In genomic region chr2:128122491-128122890, GRCm38 (mm10) we compare ENCODE assay signal across 8 mouse cellular contexts. TPM values are rescaled to one million over a fixed set of nuclear protein-coding genes. Genes with fewer than 3 reads are reported as not detected.
A peak's percentile ranks its signal among the peaks of the same experiment; 100 is the strongest.
DNase-seq lines count a peak whose midpoint lies in the region; ATAC-seq lines count a peak whose summit lies in the region.

No protein-coding gene starts in this region.

- H3K4me2 ChIP-seq in embryonic facial prominence, embryonic 12.5 days (replicated peaks) = peak overlapping the region; percentile 97
- peak overlapping the region; percentile 92 for H3K4me2 ChIP-seq in heart, embryonic 15.5 days
- H3K4me2 ChIP-seq in lung, embryonic 15.5 days = peak overlapping the region; percentile 96

- peaks cover 28% of the 10 kb centered on the region for H3K4me1 ChIP-seq in embryonic facial prominence, embryonic 12.5 days
- peaks cover 30% of the 10 kb centered on the region for H3K4me1 ChIP-seq in heart, embryonic 15.5 days (replicated peaks)
- H3K4me1 ChIP-seq in lung, embryonic 15.5 days = peaks cover 30% of the 10 kb centered on the region

- under 1% methylated on average over 9 of the region's 9 CpGs for WGBS in embryonic facial prominence, embryonic 12.5 days
- 3% methylated on average over 9 of the region's 9 CpGs for WGBS in heart, embryonic 15.5 days
- 2% methylated on average over 9 of the region's 9 CpGs for WGBS in lung, embryonic 15.5 days

- H3K27ac ChIP-seq in embryonic facial prominence, embryonic 12.5 days = no peak overlapping the region
- H3K27ac ChIP-seq in heart, embryonic 15.5 days = no peak overlapping the region
- no peak overlapping the region for H3K27ac ChIP-seq in lung, embryonic 15.5 days

- DNase-seq in B cell, adult 2 months = peak; percentile 54 to 61
- peak; percentile 79 for DNase-seq in adipocyte (ENCODE audit: low spot score)
- peak; percentile 66 for DNase-seq in kidney, postnatal 14 days
- DNase-seq in thymus, postnatal 25 days = peak; percentile 82

- H3K4me3 ChIP-seq in embryonic facial prominence, embryonic 12.5 days = peak overlapping the region; percentile 21; the same call in 1 of the 2 replicates
- H3K4me3 ChIP-seq in heart, embryonic 15.5 days = peak overlapping the region; percentile 61
- peak overlapping the region; percentile 70 for H3K4me3 ChIP-seq in lung, embryonic 15.5 days

- no peaks in the 10 kb centered on the region for H3K9me3 ChIP-seq in embryonic facial prominence, embryonic 12.5 days
- no peaks in the 10 kb centered on the region for H3K9me3 ChIP-seq in heart, embryonic 15.5 days (replicated peaks)
- H3K9me3 ChIP-seq in lung, embryonic 15.5 days = no peaks in the 10 kb centered on the region

- ATAC-seq in embryonic facial prominence, embryonic 12.5 days (ENCODE audit: insufficient number of reproducible peaks, insufficient read depth, low FRiP score, low TSS enrichment) = no peak
- no peak for ATAC-seq in heart, embryonic 15.5 days (replicated peaks; ENCODE audit: insufficient number of reproducible peaks, insufficient read depth, low FRiP score, low read depth)
- no peak for ATAC-seq in lung, embryonic 15.5 days (ENCODE audit: borderline replicate concordance, extremely low read depth, low FRiP score, low TSS enrichment)
- ATAC-seq in neutrophil, adult 5-6 weeks (ENCODE audit: extremely low read depth, insufficient number of reproducible peaks, low FRiP score, poor library complexity, severe bottlenecking) = peak; percentile 16; the same call in 1 of the 2 replicates

- peaks cover 29% of the 10 kb centered on the region for H3K27me3 ChIP-seq in embryonic facial prominence, embryonic 12.5 days
- H3K27me3 ChIP-seq in heart, embryonic 15.5 days = peaks cover 26% of the 10 kb centered on the region; the same call in 1 of the 2 replicates
- H3K27me3 ChIP-seq in lung, embryonic 15.5 days = peaks cover 27% of the 10 kb centered on the region

- no peak overlapping the region for H3K9ac ChIP-seq in embryonic facial prominence, embryonic 12.5 days
- peak overlapping the region; percentile 29; the same call in 1 of the 2 replicates for H3K9ac ChIP-seq in heart, embryonic 15.5 days
- H3K9ac ChIP-seq in lung, embryonic 15.5 days = 0 out of 2 replicates have a peak overlapping the region, but pooled peaks have one; percentile 29

- H3K36me3 ChIP-seq in embryonic facial prominence, embryonic 12.5 days = no peaks in the 10 kb centered on the region
- H3K36me3 ChIP-seq in heart, embryonic 15.5 days = no peaks in the 10 kb centered on the region
- H3K36me3 ChIP-seq in lung, embryonic 15.5 days = no peaks in the 10 kb centered on the region

RNA-seq across cellular contexts. Expression of gene Bcl2l11, which starts 3.3 kb away (rescaled TPM):
- polyA plus RNA-seq in embryonic facial prominence, embryonic 12.5 days (2016; fragmentation: Nextera tagmentation; extraction: Ambion mirVana) = 30.3 and 33.7 TPM in 2 replicates
- 21.0 and 21.4 TPM in 2 replicates for polyA plus RNA-seq in heart, embryonic 15.5 days (2015; fragmentation: Nextera tagmentation; extraction: Ambion mirVana)
- 29.2 and 29.4 TPM in 2 replicates for polyA plus RNA-seq in lung, embryonic 15.5 days (2015; fragmentation: Nextera tagmentation; extraction: Ambion mirVana)
- total RNA-seq in neutrophil, adult 5-6 weeks (2017) = 42.1 and 48.5 TPM in 2 replicates
